Mouse (Mus musculus) midbrain, embryonic 13.5 days (tissue): ENCODE measurements at regions not wholly inside any gene's neighbourhood (a gene's known extent, or its start where the extent isn't known, plus 50 kb on each side); places are given as distances from the start of the nearest gene placed in this dataset.
"Not testable (repeated sequence)": the region's sequence is repeated elsewhere in the genome, so short reads cannot be mapped to it uniquely, and the experiment has no call there.

Source experiments
- ATAC-seq: fragments of 200-750 bp; cut with Nextera tagmentation; 2 replicates; pipeline ENCODE4 v1.8.0; 2017; ENCODE audit warnings: mild to moderate bottlenecking, moderate TSS enrichment, moderate library complexity
- H3K27ac ChIP-seq: fragments of 300-500 bp; sonication (generic); 2 replicates; pipeline ENCODE4 v1.5.1; 2015; ENCODE audit warnings: inconsistent platforms, mild to moderate bottlenecking, moderate library complexity
- H3K27me3 ChIP-seq: fragments of 300-500 bp; sonication (generic); 2 replicates; pipeline ENCODE4 v1.6.1; 2015; ENCODE audit warnings: mild to moderate bottlenecking, inconsistent platforms
- H3K36me3 ChIP-seq: fragments of 300-500 bp; sonication (generic); 2 replicates; pipeline ENCODE4 v1.6.1; 2015; ENCODE audit warnings: mild to moderate bottlenecking, inconsistent platforms
- H3K4me1 ChIP-seq: fragments of 300-500 bp; sonication (generic); replicated peaks from 2 replicates; pipeline ENCODE4 v1.6.1; 2015; ENCODE audit warnings: inconsistent platforms
- H3K4me2 ChIP-seq: fragments of 300-500 bp; sonication (generic); replicated peaks from 2 replicates; pipeline ENCODE4 v1.6.1; 2015; ENCODE audit warnings: moderate library complexity, mild to moderate bottlenecking, inconsistent platforms
- H3K4me3 ChIP-seq: fragments of 300-500 bp; sonication (generic); replicated peaks from 2 replicates; pipeline ENCODE4 v1.5.1; 2015; ENCODE audit warnings: mild to moderate bottlenecking, inconsistent platforms
- H3K9ac ChIP-seq: fragments of 300-500 bp; sonication (generic); replicated peaks from 2 replicates; pipeline ENCODE4 v1.6.1; 2015; ENCODE audit warnings: mild to moderate bottlenecking, inconsistent platforms
- H3K9me3 ChIP-seq: fragments of 300-500 bp; sonication (generic); 2 replicates; pipeline ENCODE4 v1.6.1; 2016; ENCODE audit warnings: mild to moderate bottlenecking, inconsistent platforms
- WGBS: fragments of 180-500 bp; shearing (Covaris S2); methylation state at CpG from one replicate; pipeline ENCODE4 v1.1.7; 2015; 5-methylcytosine and 5-hydroxymethylcytosine counted together

DNA sequence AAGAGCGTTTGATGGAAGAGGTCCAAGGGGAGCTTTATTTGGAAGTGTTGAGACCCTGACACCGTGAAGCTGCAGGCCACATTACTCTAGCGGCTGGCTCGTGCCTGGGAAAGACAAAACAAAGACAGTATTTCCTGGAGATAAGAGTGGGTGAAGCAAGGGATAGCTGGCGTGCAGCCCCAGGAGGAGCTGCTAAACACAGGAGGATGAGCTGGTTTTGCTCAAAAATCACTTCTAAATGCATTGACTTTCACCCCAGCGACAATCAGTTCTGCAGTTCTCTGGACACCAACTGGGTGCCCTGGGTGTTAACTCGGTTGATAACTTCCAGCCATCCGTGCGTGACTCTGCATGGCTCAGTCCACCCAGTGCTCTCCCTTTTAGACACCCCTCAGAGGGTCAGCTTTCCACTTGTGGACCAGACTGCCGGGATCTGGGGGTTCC is 190.8 kb upstream of the Daam1 start:
- H3K4me2 ChIP-seq: no peak overlapping the region
- H3K4me3 ChIP-seq: no peak overlapping the region
- no peaks in the 10 kb centered on the region for H3K27me3 ChIP-seq
- no peaks in the 10 kb centered on the region for H3K9me3 ChIP-seq
- WGBS: 69% methylated on average over 10 of the region's 10 CpGs
- peaks cover 8% of the 10 kb centered on the region; the same call in 1 of the 2 replicates for H3K4me1 ChIP-seq
- no peak overlapping the region for H3K9ac ChIP-seq
- H3K36me3 ChIP-seq: no peaks in the 10 kb centered on the region
- no peak for ATAC-seq
- no peak overlapping the region for H3K27ac ChIP-seq

DNA sequence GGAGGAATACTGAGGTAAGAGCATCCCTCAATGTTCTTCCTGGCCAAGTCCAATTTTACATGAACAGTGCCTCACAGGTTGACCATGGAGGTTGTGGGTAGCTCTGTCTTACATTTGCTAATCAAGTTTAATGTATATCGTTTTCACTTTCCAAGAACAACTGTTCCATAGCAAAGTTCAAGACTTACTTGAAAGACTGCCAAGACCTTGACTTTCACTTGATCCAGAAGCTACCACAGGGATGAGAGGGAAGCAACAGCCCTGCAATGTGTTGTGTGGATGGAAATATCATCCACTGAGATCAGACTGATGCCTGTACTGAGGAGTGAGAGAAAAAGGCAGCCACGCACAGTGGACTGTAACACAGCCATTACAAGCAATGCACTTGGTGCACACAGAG is 189.4 kb upstream of the Daam1 start:
- no peak for ATAC-seq
- no peak overlapping the region for H3K4me2 ChIP-seq
- WGBS: 97% methylated on average over 2 of the region's 2 CpGs

DNA sequence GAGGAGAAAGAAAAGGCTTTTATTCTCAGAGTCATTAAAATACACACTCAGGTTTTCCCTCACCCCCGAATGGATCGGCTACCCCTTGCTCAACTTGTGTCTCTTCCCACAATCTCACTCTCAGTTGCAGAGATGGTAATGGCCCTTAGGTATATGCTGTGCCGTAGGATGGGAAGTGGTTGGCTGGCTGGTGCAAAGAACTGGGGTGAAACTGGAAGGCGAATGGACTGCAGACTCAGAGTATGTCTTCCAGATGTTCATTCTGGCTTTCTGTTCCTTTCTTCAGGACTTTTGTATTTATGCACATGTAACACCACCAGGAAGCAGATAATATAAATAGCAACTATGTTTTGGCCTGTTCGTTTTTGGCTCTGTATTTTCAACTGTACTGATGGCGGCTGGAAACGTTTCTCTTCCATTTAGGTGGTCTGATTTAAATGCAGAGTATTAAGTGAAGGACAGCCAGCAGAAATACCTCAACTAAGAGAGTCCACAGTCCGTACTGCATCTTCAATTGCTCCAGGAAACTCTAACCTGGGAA is 188.0 kb upstream of the Daam1 start:
- Histone ChIP-seq H3K27me3 (no peaks in the 10 kb centered on the region), H3K4me1 (peaks cover 8% of the 10 kb centered on the region; the same call in 1 of the 2 replicates), H3K27ac (no peak overlapping the region), H3K9ac (no peak overlapping the region), H3K4me2 (no peak overlapping the region), H3K9me3 (no peaks in the 10 kb centered on the region), H3K4me3 (no peak overlapping the region), H3K36me3 (no peaks in the 10 kb centered on the region)
- 87% methylated on average over 8 of the region's 8 CpGs for WGBS
- no peak for ATAC-seq

More for the DNA sequence above, 189.4 kb upstream of the Daam1 start:
- Histone ChIP-seq H3K4me1 (peaks cover 8% of the 10 kb centered on the region; the same call in 1 of the 2 replicates), H3K36me3 (no peaks in the 10 kb centered on the region), H3K27me3 (no peaks in the 10 kb centered on the region), H3K27ac (no peak overlapping the region), H3K4me3 (no peak overlapping the region), H3K9me3 (no peaks in the 10 kb centered on the region), H3K9ac (no peak overlapping the region)

DNA sequence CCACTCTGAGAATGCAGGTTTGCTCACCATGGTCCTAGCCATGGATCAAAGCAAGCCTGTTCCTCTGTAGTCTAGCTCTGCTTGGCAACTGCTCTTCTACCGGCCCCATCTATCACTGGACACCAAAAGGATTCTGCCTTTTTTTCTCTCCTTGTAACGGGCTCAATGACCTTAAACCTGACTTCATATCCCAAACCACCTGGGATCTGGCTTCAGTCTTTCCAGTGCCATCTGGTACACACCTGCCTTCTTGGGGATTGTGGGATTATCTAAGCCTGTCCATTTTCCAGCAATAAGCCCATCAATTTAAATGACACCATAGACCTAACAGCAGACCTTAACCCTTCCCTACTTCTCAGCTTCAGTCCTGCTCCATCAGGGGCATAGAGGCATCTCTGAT is 179.6 kb upstream of the Daam1 start:
- H3K4me3 ChIP-seq: no peak overlapping the region
- no peak overlapping the region for H3K27ac ChIP-seq
- H3K27me3 ChIP-seq: no peaks in the 10 kb centered on the region
- 59% methylated on average over 2 of the region's 2 CpGs for WGBS
- no peaks in the 10 kb centered on the region for H3K9me3 ChIP-seq
- no peak overlapping the region for H3K4me2 ChIP-seq
- H3K9ac ChIP-seq: no peak overlapping the region
- no peaks in the 10 kb centered on the region for H3K36me3 ChIP-seq
- no peaks in the 10 kb centered on the region for H3K4me1 ChIP-seq
- no peak for ATAC-seq

DNA sequence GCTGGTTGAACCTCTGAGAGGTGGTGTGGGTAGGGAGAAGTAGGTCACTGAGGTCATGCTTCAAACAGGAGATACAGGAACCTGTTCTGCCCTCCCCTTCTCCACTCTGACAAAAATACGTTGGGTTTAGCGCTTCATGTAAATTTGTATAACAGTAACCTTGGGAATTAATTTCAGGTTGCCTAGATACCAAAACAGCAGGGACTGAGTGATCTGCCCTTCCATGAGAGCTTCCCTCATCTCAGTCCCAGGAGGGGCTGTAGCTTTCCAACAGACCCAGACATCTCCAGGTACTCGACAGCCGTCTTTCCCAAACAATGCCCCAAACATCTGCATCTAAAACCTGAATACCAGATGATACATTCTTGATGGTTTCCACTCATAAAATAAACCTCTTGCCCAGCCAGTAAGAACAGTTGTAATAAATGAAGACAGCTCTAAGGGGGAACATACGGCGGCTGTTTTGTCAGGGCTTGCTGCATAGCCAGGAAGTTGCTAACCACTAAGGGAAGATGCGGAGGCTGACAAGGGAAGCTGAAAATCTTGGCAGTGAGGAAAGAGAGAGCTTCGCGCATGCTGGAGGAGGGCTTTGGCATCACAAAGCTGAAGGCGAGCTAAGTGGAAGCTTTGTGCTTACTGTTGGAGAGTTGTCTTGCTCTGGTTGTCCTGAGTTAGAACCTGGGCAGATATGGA is 137.4 kb upstream of the Daam1 start:
- 75% methylated on average over 10 of the region's 10 CpGs for WGBS

DNA sequence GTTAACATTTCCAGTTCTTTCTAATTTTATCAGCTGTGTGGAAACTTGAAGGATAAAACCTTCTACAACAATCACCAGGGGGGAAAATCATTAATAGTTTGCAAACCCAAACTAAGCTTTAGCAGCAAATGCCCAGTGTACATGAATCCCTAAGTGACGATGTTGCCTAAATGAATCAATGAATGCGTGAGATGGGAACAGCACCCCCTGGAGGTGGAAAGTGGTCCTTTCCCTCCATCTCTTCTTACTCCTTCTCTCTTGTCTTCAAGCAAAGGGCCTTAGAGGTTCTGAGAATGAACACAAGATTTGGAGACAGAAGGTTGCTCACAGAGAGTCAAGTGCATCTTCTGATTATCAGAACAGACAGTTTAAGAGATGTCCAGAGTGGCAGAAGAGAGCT is 129.1 kb upstream of the Daam1 start:
- Histone ChIP-seq H3K36me3 (no peaks in the 10 kb centered on the region), H3K27ac (no peak overlapping the region), H3K4me2 (no peak overlapping the region), H3K4me1 (no peaks in the 10 kb centered on the region), H3K9ac (no peak overlapping the region), H3K9me3 (peaks cover 8% of the 10 kb centered on the region; the same call in 1 of the 2 replicates), H3K4me3 (no peak overlapping the region), H3K27me3 (no peaks in the 10 kb centered on the region)
- WGBS: 83% methylated on average over 2 of the region's 2 CpGs
- no peak for ATAC-seq

More for the DNA sequence above, 137.4 kb upstream of the Daam1 start:
- H3K9ac ChIP-seq: no peak overlapping the region
- H3K27me3 ChIP-seq: no peaks in the 10 kb centered on the region
- H3K27ac ChIP-seq: no peak overlapping the region; the same call in 1 of the 2 replicates
- H3K36me3 ChIP-seq: no peaks in the 10 kb centered on the region
- no peak for ATAC-seq
- peaks cover 6% of the 10 kb centered on the region; the same call in 1 of the 2 replicates for H3K4me1 ChIP-seq
- H3K4me2 ChIP-seq: no peak overlapping the region
- H3K9me3 ChIP-seq: no peaks in the 10 kb centered on the region
- H3K4me3 ChIP-seq: no peak overlapping the region

DNA sequence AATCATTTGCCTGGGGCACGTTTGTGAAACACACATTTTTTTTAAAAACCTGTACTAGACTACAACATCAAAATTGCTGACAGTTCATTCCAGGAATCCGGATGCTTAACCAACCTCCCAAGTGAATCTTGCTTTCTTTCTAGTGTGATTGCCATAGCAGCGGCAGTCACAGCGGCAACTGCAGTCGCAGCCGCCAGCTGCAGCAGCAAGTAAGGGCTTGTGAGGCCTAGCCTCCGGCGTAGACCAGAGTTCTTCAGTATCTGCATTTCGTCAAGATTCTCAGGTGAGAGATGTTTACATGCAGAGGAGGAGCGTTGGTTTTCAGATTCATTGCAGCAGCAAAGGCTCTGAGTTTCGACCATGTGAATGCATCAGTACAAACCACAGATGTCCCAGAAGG is 128.7 kb upstream of the Daam1 start:
- ATAC-seq: no peak
- H3K36me3 ChIP-seq: no peaks in the 10 kb centered on the region
- peaks cover 8% of the 10 kb centered on the region; the same call in 1 of the 2 replicates for H3K9me3 ChIP-seq
- no peak overlapping the region for H3K4me2 ChIP-seq
- WGBS: 86% methylated on average over 11 of the region's 11 CpGs
- no peak overlapping the region for H3K27ac ChIP-seq
- H3K9ac ChIP-seq: no peak overlapping the region
- H3K4me3 ChIP-seq: no peak overlapping the region
- no peaks in the 10 kb centered on the region for H3K4me1 ChIP-seq
- H3K27me3 ChIP-seq: no peaks in the 10 kb centered on the region

DNA sequence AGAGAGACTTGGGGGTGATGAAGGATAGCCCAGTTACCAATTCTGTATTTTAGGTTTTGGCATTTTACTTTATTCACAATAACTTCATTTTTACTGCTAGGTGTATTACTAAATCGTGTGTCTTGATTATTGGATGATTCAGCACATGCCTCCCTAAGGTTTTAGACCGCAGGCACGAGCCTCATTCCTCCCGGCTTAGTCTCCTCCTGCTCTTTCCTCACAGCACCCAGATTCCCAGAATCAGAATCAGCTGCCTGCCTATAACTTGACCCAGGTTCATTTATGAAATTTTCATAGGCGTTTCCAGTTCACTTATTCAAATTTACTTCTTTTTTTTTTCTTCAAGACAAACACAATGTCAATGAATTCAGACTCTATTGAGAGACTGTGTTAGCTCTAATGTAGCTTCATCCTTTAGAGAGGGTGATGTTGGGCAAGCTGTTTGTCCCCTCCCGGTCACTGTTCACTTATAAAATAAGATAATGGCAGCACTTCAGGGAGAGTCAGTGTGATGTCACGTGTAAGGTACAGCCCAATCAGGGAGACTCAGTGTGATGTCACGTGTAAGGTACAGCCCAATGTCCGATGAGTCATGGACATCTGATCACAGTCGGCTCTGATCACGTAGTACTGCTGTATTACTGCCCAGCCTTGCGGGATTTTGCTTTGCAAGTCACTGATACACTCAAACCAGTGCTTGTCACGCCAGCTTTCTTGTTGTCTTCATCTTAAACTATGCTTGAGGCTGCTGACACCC is 127.6 kb upstream of the Daam1 start:
- no peaks in the 10 kb centered on the region for H3K27me3 ChIP-seq
- ATAC-seq: no peak

DNA sequence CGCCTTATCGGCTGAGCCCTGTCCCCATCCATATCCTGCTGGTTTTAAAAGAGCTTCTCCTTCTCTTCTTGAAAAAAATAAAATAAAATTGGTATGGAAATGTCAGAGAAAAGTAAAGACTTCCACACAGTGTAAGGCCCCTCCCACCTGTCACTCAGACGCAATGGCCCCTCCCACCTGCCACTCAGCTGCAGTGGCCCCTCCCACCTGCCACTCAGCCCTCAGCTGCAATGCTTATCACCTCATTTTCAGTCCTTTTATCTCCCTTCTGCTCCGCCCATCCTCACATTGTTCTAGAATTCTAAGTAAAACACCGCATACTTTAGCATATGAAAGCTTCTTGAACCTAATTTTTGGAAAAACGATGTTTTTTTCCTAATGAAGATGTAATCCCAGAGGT is 126.4 kb upstream of the Daam1 start:
- Histone ChIP-seq H3K36me3 (no peaks in the 10 kb centered on the region), H3K9ac (no peak overlapping the region), H3K4me1 (no peaks in the 10 kb centered on the region), H3K4me3 (no peak overlapping the region), H3K27ac (no peak overlapping the region), H3K4me2 (no peak overlapping the region), H3K27me3 (peaks cover 3% of the 10 kb centered on the region; the same call in 1 of the 2 replicates), H3K9me3 (0 out of 2 replicates have a peak, but pooled peaks cover under 1% of the 10 kb centered on the region)
- 82% methylated on average over 6 of the region's 6 CpGs for WGBS
- ATAC-seq: no peak

More for the DNA sequence above, 127.6 kb upstream of the Daam1 start:
- 89% methylated on average over 13 of the region's 13 CpGs for WGBS
- H3K4me1 ChIP-seq: no peaks in the 10 kb centered on the region
- H3K9me3 ChIP-seq: peaks cover 8% of the 10 kb centered on the region; the same call in 1 of the 2 replicates
- no peak overlapping the region for H3K4me3 ChIP-seq
- no peak overlapping the region for H3K9ac ChIP-seq
- H3K36me3 ChIP-seq: no peaks in the 10 kb centered on the region
- H3K4me2 ChIP-seq: no peak overlapping the region
- no peak overlapping the region for H3K27ac ChIP-seq

DNA sequence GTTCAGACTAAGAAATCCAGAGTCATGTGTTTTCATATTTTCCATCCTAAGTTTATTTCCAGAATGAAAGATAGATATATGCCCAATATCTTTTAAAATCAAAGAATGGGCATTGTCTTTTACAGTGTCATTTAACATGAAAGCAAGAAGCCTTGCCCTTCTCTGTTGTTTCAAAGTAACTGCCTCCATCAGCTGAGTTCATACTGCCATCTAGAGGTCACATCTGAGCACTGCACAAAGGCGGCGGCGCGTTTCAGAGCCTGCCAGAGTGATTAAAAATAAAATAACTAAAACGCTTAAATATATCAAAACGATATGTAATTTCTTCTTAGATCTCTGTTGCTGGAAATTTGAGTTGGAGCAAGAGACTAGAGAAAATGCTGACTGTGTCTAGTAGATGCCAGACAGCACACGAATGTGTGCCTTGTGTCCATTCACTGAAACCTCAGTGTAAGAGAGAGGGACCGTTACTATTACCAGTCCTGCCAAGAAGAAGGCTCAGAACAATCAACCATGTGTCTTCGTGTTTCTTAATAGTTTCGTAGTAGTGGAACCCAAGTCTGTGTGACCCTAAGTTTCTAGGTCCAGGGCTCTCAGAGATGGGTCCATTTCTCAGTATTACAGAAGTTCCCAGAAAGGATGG is 123.0 kb upstream of the Daam1 start:
- Histone ChIP-seq H3K36me3 (no peaks in the 10 kb centered on the region), H3K4me2 (0 out of 2 replicates have a peak overlapping the region, but pooled peaks have one; percentile 14), H3K4me1 (no peaks in the 10 kb centered on the region), H3K27ac (no peak overlapping the region), H3K4me3 (no peak overlapping the region), H3K27me3 (peaks cover 3% of the 10 kb centered on the region; the same call in 1 of the 2 replicates), H3K9ac (no peak overlapping the region), H3K9me3 (no peaks in the 10 kb centered on the region)
- WGBS: 26% methylated on average over 10 of the region's 10 CpGs
- ATAC-seq: peak; percentile 65

DNA sequence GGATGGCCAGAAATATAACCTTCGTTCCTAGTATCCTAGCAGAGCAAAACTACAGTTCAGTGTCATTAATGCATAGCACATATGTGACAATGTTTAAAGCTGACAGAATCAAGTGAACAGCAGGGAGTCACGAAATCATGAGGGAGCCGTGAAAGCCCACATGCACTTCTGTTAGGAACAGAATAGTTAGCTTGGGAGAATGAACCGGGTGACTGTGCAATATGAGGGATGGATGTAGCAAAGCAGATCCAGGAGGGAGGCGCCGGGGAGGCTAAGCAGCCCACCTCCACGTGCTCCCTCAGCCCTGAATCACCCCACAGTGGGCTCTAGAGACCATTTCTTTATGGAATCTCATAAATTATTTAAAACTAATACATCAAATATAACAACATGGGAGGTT is 116.3 kb upstream of the Daam1 start:
- Histone ChIP-seq H3K27ac (no peak overlapping the region), H3K4me1 (no peaks in the 10 kb centered on the region), H3K9ac (no peak overlapping the region), H3K36me3 (no peaks in the 10 kb centered on the region), H3K4me3 (no peak overlapping the region), H3K27me3 (no peaks in the 10 kb centered on the region), H3K4me2 (no peak overlapping the region), H3K9me3 (no peaks in the 10 kb centered on the region)
- 72% methylated on average over 7 of the region's 7 CpGs for whole genome bisulfite sequencing
- no peak for ATAC-seq

DNA sequence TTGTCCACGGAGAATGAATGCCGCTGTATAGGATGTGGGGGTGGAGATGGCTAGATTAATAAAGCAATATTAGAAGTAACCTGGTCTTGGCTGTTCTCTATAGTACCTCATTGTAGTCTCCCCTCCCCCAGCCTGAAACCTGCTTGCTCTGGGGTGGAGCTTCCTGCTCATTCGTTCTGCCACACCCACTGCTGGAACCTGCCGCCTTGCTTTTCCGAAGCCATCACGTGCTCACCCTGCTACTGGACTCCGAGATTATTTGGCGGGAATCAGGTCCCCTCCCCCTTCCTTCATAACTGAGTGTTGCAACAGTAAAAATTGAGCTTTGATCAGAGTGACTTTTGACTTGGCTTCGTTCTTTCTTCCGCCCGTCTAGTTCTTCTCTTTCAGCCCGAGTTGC is 112.5 kb upstream of the Daam1 start:
- H3K4me2 ChIP-seq, H3K27ac ChIP-seq, H3K4me1 ChIP-seq, H3K27me3 ChIP-seq, H3K9me3 ChIP-seq, H3K36me3 ChIP-seq, H3K4me3 ChIP-seq, ATAC-seq, H3K9ac ChIP-seq: not testable (repeated sequence)
- WGBS: 80% methylated on average over 12 of the region's 12 CpGs
